Mouse (Mus musculus): ENCODE data around the gene Tmem222. TPM values are rescaled to one million over a fixed set of nuclear protein-coding genes. Genes with fewer than 3 reads are reported as not detected.

Gene Tmem222
- polyA plus RNA-seq, 1 experiment from 2014 or later = 57.1 TPM

DNA sequence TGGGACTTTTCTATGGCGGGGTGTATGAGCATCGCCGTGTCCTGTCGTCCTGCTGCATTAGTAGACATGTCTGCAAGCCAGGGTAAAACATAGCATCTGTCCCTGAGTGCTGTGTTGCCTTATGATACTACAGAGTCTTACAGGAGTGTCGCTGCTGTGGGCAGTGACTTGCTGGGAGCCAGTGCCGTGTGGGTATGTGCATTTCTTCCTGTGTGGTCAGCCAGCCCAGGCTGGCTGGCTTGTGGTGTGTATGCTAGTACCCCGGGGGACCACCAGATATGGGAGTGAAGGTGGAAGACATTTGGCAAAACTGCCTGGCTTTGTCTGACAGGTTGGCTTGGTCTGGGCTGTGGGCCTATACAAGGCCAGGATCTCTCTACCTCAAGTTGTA is 15.2 kb downstream of the Tmem222 start:
- Histone ChIP-seq H3K4me3 (ENCODE audit: control insufficient read depth in 1 of 2, insufficient read depth in 1 of 2, low read depth in 1 of 2, low read length in 2 of 2) (no peak overlapping the region), H3K27me3 (ENCODE audit: control insufficient read depth, insufficient read depth, low read length) (peaks cover 12% of the 10 kb centered on the region; the same call in 1 of the 2 replicates), H3K27ac (replicated peaks in 1 of 2; ENCODE audit: control insufficient read depth in 1 of 2, insufficient read depth in 1 of 2, low read depth in 2 of 2, low read length in 2 of 2) (no peak overlapping the region), H3K36me3 (ENCODE audit: control insufficient read depth, insufficient read depth, low read length) (peaks cover 34% of the 10 kb centered on the region), H3K4me1 (ENCODE audit: control insufficient read depth in 2 of 2, insufficient read depth in 2 of 2, low read length in 2 of 2) (no peaks in the 10 kb centered on the region), H3K9me3 (ENCODE audit: control insufficient read depth, low read length) (no peaks in the 10 kb centered on the region), H3K4me2 (ENCODE audit: low read length) (no peak overlapping the region), H3K9ac (ENCODE audit: low read length) (no peak overlapping the region)
- 63% methylated on average over 7 of the region's 7 CpGs for WGBS
- ATAC-seq (ENCODE audit: insufficient number of reproducible peaks, insufficient read depth, low FRiP score, low read depth) = no peak

DNA sequence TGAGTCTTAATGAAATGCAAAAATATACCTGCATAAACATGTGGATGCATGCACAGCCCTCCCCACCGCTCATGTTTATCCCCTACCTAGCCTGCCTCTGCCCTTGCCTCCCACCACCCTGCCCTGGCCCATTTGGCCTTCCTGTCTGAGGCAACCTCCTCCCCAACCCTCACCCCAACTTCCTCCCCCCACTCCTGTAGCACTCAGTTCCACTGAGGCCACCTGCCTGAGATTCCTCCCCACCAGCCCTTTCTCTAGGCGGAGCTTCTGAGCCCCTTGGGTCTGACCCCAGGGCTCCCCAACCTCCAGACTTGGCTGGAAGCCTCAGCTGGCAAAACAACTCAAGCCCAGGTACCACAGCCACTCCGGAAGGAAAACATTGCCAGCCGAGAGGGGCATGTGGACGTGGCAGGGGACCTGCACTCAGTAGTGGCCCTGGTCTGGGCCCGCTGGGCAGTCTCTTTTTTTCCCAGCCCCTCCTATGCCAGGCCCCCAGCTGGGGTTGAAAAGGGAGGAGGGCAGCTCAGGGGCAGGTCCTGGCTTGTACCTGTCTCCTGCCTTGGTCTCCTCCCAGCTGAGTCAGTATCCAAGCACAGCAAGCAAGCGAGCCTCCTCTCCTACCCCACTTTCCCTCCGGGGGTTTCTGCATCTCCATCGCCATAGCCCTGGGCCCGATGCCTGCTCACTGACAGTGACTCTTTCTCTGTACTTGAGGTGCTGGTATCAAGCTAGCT is 15.8 kb downstream of the Tmem222 start:
- H3K4me2 ChIP-seq (ENCODE audit: low read length) = no peak overlapping the region

DNA sequence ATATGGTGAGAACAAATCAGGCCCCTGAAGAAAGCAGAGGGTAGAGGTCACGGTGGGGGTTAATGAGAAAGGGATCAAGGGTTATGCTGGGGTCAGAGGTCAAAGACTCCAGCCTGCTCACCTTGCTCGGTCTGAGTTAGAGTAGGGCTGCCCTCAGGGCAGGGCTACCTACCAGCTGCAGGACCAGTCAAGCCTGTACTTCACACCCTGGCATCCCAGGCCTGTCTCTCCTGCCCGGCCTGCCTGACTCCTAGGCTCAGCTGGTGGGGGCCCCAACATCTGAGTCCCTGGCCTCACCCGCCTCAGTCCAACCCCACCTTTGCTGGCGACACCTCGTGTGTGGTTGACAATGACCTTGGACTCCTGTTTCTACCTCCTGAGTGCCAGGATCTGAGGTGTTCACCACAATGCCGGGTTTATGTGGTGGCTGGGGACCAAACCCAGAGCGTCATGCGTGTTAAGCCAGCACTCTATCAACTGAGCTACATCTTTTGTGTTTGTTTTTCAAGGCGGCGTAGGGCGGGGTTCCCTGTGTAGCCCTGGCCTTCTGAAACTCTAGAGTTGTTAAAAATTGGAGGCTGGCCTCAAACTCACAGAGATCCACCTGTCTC is 19.7 kb downstream of the Tmem222 start:
- WGBS = 80% methylated on average over 12 of the region's 12 CpGs
- ATAC-seq (ENCODE audit: insufficient number of reproducible peaks, insufficient read depth, low FRiP score, low read depth) = no peak
- Histone ChIP-seq H3K4me1 (ENCODE audit: control insufficient read depth in 2 of 2, insufficient read depth in 2 of 2, low read length in 2 of 2) (no peaks in the 10 kb centered on the region), H3K27me3 (ENCODE audit: control insufficient read depth, insufficient read depth, low read length) (peaks cover 37% of the 10 kb centered on the region), H3K9ac (ENCODE audit: low read length) (no peak overlapping the region), H3K9me3 (ENCODE audit: control insufficient read depth, low read length) (no peaks in the 10 kb centered on the region), H3K27ac (replicated peaks in 1 of 2; ENCODE audit: control insufficient read depth in 1 of 2, insufficient read depth in 1 of 2, low read depth in 2 of 2, low read length in 2 of 2) (no peak overlapping the region), H3K4me3 (ENCODE audit: control insufficient read depth in 1 of 2, insufficient read depth in 1 of 2, low read depth in 1 of 2, low read length in 2 of 2) (no peak overlapping the region), H3K36me3 (ENCODE audit: control insufficient read depth, insufficient read depth, low read length) (no peaks in the 10 kb centered on the region), H3K4me2 (ENCODE audit: low read length) (no peak overlapping the region)

More for the DNA sequence above, 15.8 kb downstream of the Tmem222 start:
- no peak overlapping the region for H3K4me3 ChIP-seq (ENCODE audit: control insufficient read depth in 1 of 2, insufficient read depth in 1 of 2, low read depth in 1 of 2, low read length in 2 of 2)
- H3K9me3 ChIP-seq (ENCODE audit: control insufficient read depth, low read length) = no peaks in the 10 kb centered on the region
- H3K27me3 ChIP-seq (ENCODE audit: control insufficient read depth, insufficient read depth, low read length) = peaks cover 17% of the 10 kb centered on the region
- no peak for ATAC-seq (ENCODE audit: insufficient number of reproducible peaks, insufficient read depth, low FRiP score, low read depth)
- H3K27ac ChIP-seq (replicated peaks in 1 of 2; ENCODE audit: control insufficient read depth in 1 of 2, insufficient read depth in 1 of 2, low read depth in 2 of 2, low read length in 2 of 2) = no peak overlapping the region
- no peak overlapping the region for H3K9ac ChIP-seq (ENCODE audit: low read length)
- peaks cover 29% of the 10 kb centered on the region for H3K36me3 ChIP-seq (ENCODE audit: control insufficient read depth, insufficient read depth, low read length)
- H3K4me1 ChIP-seq (ENCODE audit: control insufficient read depth in 2 of 2, insufficient read depth in 2 of 2, low read length in 2 of 2) = no peaks in the 10 kb centered on the region
- WGBS = 41% methylated on average over 10 of the region's 10 CpGs

DNA sequence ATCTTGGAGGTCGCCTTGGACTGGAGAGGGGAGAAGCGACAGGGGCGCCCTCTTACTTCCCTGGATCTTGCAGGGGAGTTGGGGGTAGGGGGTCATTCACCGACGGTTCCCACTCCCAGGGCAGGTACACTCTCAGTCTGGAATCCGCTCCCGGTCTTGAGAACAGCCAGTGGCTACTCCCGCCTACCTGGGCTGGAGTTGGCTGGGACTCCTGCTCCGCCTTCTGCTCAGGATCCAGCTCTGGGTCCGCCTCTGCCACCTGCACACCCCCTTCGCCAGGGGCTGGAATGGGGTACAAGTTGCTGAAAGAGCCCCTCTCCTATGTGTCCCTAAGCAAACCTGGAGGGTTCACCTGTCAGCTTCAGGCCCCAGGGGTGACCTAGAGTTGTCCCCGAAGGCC is 20.4 kb downstream of the Tmem222 start:
- H3K27me3 ChIP-seq (ENCODE audit: control insufficient read depth, insufficient read depth, low read length) = peaks cover 44% of the 10 kb centered on the region
- no peak overlapping the region for H3K4me3 ChIP-seq (ENCODE audit: control insufficient read depth in 1 of 2, insufficient read depth in 1 of 2, low read depth in 1 of 2, low read length in 2 of 2)
- ATAC-seq (ENCODE audit: insufficient number of reproducible peaks, insufficient read depth, low FRiP score, low read depth) = no peak
- H3K9me3 ChIP-seq (ENCODE audit: control insufficient read depth, low read length) = no peaks in the 10 kb centered on the region
- no peaks in the 10 kb centered on the region for H3K4me1 ChIP-seq (ENCODE audit: control insufficient read depth in 2 of 2, insufficient read depth in 2 of 2, low read length in 2 of 2)
- H3K36me3 ChIP-seq (ENCODE audit: control insufficient read depth, insufficient read depth, low read length) = no peaks in the 10 kb centered on the region
- H3K4me2 ChIP-seq (ENCODE audit: low read length) = no peak overlapping the region
- WGBS = 27% methylated on average over 10 of the region's 12 CpGs
- no peak overlapping the region for H3K9ac ChIP-seq (ENCODE audit: low read length)
- H3K27ac ChIP-seq (replicated peaks in 1 of 2; ENCODE audit: control insufficient read depth in 1 of 2, insufficient read depth in 1 of 2, low read depth in 2 of 2, low read length in 2 of 2) = no peak overlapping the region

DNA sequence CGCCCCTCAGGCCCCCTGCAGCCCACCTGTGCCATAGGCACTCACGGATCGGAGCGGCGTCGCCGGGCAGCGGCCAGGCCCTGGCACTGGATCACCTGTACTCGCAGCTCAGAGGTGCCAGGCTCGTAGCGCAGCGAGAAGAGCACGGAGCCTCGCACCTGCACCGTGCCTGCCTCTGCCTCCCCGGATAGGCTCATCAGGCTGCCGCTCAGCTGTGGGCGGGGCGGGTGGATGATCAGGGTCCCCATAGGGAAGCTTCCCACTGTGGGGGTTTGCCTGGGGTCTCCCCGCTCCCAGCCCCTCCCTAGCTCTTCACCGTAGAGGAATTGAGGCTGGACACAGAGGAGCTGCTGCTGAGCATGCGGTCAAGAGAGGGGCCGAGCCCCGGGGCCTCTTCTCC is 20.8 kb downstream of the Tmem222 start:
- Histone ChIP-seq H3K9me3 (ENCODE audit: control insufficient read depth, low read length) (no peaks in the 10 kb centered on the region), H3K27ac (replicated peaks in 1 of 2; ENCODE audit: control insufficient read depth in 1 of 2, insufficient read depth in 1 of 2, low read depth in 2 of 2, low read length in 2 of 2) (no peak overlapping the region), H3K4me2 (ENCODE audit: low read length) (no peak overlapping the region), H3K4me3 (ENCODE audit: control insufficient read depth in 1 of 2, insufficient read depth in 1 of 2, low read depth in 1 of 2, low read length in 2 of 2) (no peak overlapping the region), H3K27me3 (ENCODE audit: control insufficient read depth, insufficient read depth, low read length) (peaks cover 48% of the 10 kb centered on the region), H3K36me3 (ENCODE audit: control insufficient read depth, insufficient read depth, low read length) (no peaks in the 10 kb centered on the region), H3K9ac (ENCODE audit: low read length) (no peak overlapping the region), H3K4me1 (ENCODE audit: control insufficient read depth in 2 of 2, insufficient read depth in 2 of 2, low read length in 2 of 2) (no peaks in the 10 kb centered on the region)
- 16% methylated on average over 24 of the region's 24 CpGs for WGBS
- ATAC-seq (ENCODE audit: insufficient number of reproducible peaks, insufficient read depth, low FRiP score, low read depth) = no peak

DNA sequence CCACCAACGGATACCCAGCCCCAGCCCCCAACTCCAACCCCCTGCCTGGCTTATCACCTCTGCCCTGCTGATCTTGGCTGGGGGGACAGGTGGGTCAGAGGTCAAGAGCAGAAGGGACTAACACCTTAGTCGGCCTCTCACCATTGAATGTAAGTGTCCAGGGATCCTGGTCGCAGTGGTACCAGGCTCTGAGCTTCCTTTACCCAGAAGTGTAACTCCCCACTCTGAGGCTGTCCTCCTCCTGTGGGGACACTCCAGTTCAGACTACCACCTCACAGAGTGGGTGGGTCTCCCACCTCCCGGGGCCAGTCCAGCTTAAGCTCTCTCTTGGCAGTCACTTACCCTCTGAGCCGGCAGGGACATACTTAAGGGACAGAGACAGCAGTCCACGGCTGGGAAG is 22.2 kb downstream of the Tmem222 start:
- Histone ChIP-seq H3K4me3 (ENCODE audit: control insufficient read depth in 1 of 2, insufficient read depth in 1 of 2, low read depth in 1 of 2, low read length in 2 of 2) (no peak overlapping the region), H3K4me1 (ENCODE audit: control insufficient read depth in 2 of 2, insufficient read depth in 2 of 2, low read length in 2 of 2) (peaks cover 8 to 12% of the 10 kb centered on the region in 2 experiments), H3K27ac (replicated peaks in 1 of 2; ENCODE audit: control insufficient read depth in 1 of 2, insufficient read depth in 1 of 2, low read depth in 2 of 2, low read length in 2 of 2) (no peak overlapping the region), H3K4me2 (ENCODE audit: low read length) (no peak overlapping the region), H3K9ac (ENCODE audit: low read length) (no peak overlapping the region), H3K36me3 (ENCODE audit: control insufficient read depth, insufficient read depth, low read length) (no peaks in the 10 kb centered on the region), H3K27me3 (ENCODE audit: control insufficient read depth, insufficient read depth, low read length) (peaks cover 62% of the 10 kb centered on the region), H3K9me3 (ENCODE audit: control insufficient read depth, low read length) (no peaks in the 10 kb centered on the region)
- ATAC-seq (ENCODE audit: insufficient number of reproducible peaks, insufficient read depth, low FRiP score, low read depth) = no peak
- 43% methylated on average over 6 of the region's 6 CpGs for WGBS

- 68% methylated on average over 12 of the region's 12 CpGs for WGBS
- H3K4me3 ChIP-seq (ENCODE audit: control insufficient read depth in 1 of 2, insufficient read depth in 1 of 2, low read depth in 1 of 2, low read length in 2 of 2) = no peak overlapping the region
- H3K27me3 ChIP-seq (ENCODE audit: control insufficient read depth, insufficient read depth, low read length) = peaks cover 73% of the 10 kb centered on the region
- H3K27ac ChIP-seq (replicated peaks in 1 of 2; ENCODE audit: control insufficient read depth in 1 of 2, insufficient read depth in 1 of 2, low read depth in 2 of 2, low read length in 2 of 2) = no peak overlapping the region
- H3K36me3 ChIP-seq (ENCODE audit: control insufficient read depth, insufficient read depth, low read length) = no peaks in the 10 kb centered on the region
- H3K9me3 ChIP-seq (ENCODE audit: control insufficient read depth, low read length) = no peaks in the 10 kb centered on the region
- H3K4me2 ChIP-seq (ENCODE audit: low read length) = no peak overlapping the region
- H3K9ac ChIP-seq (ENCODE audit: low read length) = no peak overlapping the region
- ATAC-seq (ENCODE audit: insufficient number of reproducible peaks, insufficient read depth, low FRiP score, low read depth) = no peak
- H3K4me1 ChIP-seq (ENCODE audit: control insufficient read depth in 2 of 2, insufficient read depth in 2 of 2, low read length in 2 of 2) = peaks cover 8 to 14% of the 10 kb centered on the region in 2 experiments
Observed at GRCm38 (mm10) chr4:133253412-133253811, 24.2 kb downstream of the Tmem222 start.
